Mouse (Mus musculus): ENCODE measurements at regions not wholly inside any gene's neighbourhood (a gene's known extent, or its start where the extent isn't known, plus 50 kb on each side); places are given as distances from the start of the nearest gene placed in this dataset.

GRCm38 (mm10) chr1:90272830-90273628 lies 69.2 kb downstream of the Ackr3 start:
- TF ChIP-seq CTCF (IDR thresholded peaks at IDR 0.05; ENCODE audit: control insufficient read depth, insufficient read depth, low read length) (no peak), POLR2A (IDR thresholded peaks at IDR 0.05; ENCODE audit: borderline replicate concordance, control insufficient read depth, low read depth, low read length) (no peak)
